Mouse (Mus musculus) brown adipose tissue, adult 24 weeks (tissue): ENCODE measurements around the gene Gm10310. TPM values are rescaled to one million over a fixed set of nuclear protein-coding genes. Genes with fewer than 3 reads are reported as not detected.
"Not testable (repeated sequence)": the region's sequence is repeated elsewhere in the genome, so short reads cannot be mapped to it uniquely, and the experiment has no call there.

Experiments used
- H3K27ac ChIP-seq: fragments of 200-500 bp; replicated peaks from 2 replicates; pipeline ENCODE4 v1.5.1; 2012; ENCODE audit warnings: low read depth, mild to moderate bottlenecking, low read length
- H3K4me1 ChIP-seq: fragments of 200-500 bp; 2 replicates; pipeline ENCODE4 v1.6.1; 2012; ENCODE audit warnings: low read length, mixed read lengths; ENCODE audit not compliant: control insufficient read depth, insufficient read depth, insufficient read length
- H3K4me3 ChIP-seq: fragments of 200-500 bp; 2 replicates; pipeline ENCODE4 v1.5.1; 2012; ENCODE audit warnings: low read depth, mild to moderate bottlenecking, low read length, moderate library complexity; ENCODE audit not compliant: insufficient read depth
- polyA plus RNA-seq: library from polyadenylated mRNA; stranded (reverse); fragments of >200 nt; gene quantifications from 2 replicates; pipeline ENCODE4 v1.2.4, GENCODE M21; 2012; ENCODE audit not compliant: missing spikeins, insufficient read depth, insufficient read length

Gm10310 gene
- not detected in 2 replicates for polyA plus RNA-seq

GRCm38 (mm10) chr10:129984962-129985361, at the start of gene Gm10310:
Gm10310 (minus strand) TSS chr10:129985062.
- not testable (repeated sequence) for H3K4me3 ChIP-seq, H3K27ac ChIP-seq, H3K4me1 ChIP-seq

- Histone ChIP-seq H3K27ac (no peak within 1 kb of the TSS), H3K4me3 (no peak within 1 kb of the TSS), H3K4me1 (no peaks in the 10 kb centered on the region)
Observed at GRCm38 (mm10) chr10:130030048-130030447, 45.2 kb upstream of the Gm10310 start, which contains the start of gene Olfr821. Olfr821 (plus strand) TSS chr10:130030348.

GRCm38 (mm10) chr10:130012321-130012720, 27.5 kb upstream of the Gm10310 start, which contains the start of gene Olfr820:
Olfr820 (plus strand) TSS chr10:130012621.
- H3K4me3 ChIP-seq: no peak within 1 kb of the TSS
- no peaks in the 10 kb centered on the region for H3K4me1 ChIP-seq
- H3K27ac ChIP-seq: no peak within 1 kb of the TSS

GRCm38 (mm10) chr10:130005366-130005765, 20.5 kb upstream of the Gm10310 start:
- H3K4me3 ChIP-seq, H3K4me1 ChIP-seq, H3K27ac ChIP-seq: not testable (repeated sequence)

- H3K4me1 ChIP-seq, H3K27ac ChIP-seq, H3K4me3 ChIP-seq: not testable (repeated sequence)
Observed at GRCm38 (mm10) chr10:130004104-130004503, 19.2 kb upstream of the Gm10310 start.

- not testable (repeated sequence) for H3K4me3 ChIP-seq, H3K4me1 ChIP-seq, H3K27ac ChIP-seq
Observed at GRCm38 (mm10) chr10:129981867-129982266, 3.0 kb downstream of the Gm10310 start.

- H3K4me1 ChIP-seq, H3K27ac ChIP-seq, H3K4me3 ChIP-seq: not testable (repeated sequence)
Observed at GRCm38 (mm10) chr10:129976040-129976439, 8.8 kb downstream of the Gm10310 start, which contains the start of gene Olfr247. Olfr247 (minus strand) TSS chr10:129976140.

GRCm38 (mm10) chr10:129972994-129973393, 11.9 kb downstream of the Gm10310 start:
- H3K4me3 ChIP-seq, H3K4me1 ChIP-seq: not testable (repeated sequence)

GRCm38 (mm10) chr10:129967166-129967565, 17.7 kb downstream of the Gm10310 start, which contains the start of gene Olfr819:
Olfr819 (minus strand) TSS chr10:129967266.
- H3K4me3 ChIP-seq, H3K4me1 ChIP-seq, H3K27ac ChIP-seq: not testable (repeated sequence)

More at GRCm38 (mm10) chr10:129972994-129973393, 11.9 kb downstream of the Gm10310 start:
- H3K27ac ChIP-seq: not testable (repeated sequence)

- not testable (repeated sequence) for H3K4me3 ChIP-seq, H3K27ac ChIP-seq, H3K4me1 ChIP-seq
Observed at GRCm38 (mm10) chr10:129966232-129966631, 18.6 kb downstream of the Gm10310 start.

- no peak within 1 kb of the TSS for H3K27ac ChIP-seq
- H3K4me3 ChIP-seq: no peak within 1 kb of the TSS
- no peaks in the 10 kb centered on the region for H3K4me1 ChIP-seq
Observed at GRCm38 (mm10) chr10:129949000-129949399, 35.9 kb downstream of the Gm10310 start, which contains the start of gene Olfr818. Olfr818 (minus strand) TSS chr10:129949100.

Other genes starting within 250 kb of the Gm10310 start
- not detected in 2 replicates for gene Olfr806, start 243.1 kb downstream of the Gm10310 start, polyA plus RNA-seq
- gene Olfr807, start 227.3 kb downstream of the Gm10310 start, polyA plus RNA-seq: not detected in 2 replicates
- not detected in 2 replicates for gene Olfr808, start 219.6 kb downstream of the Gm10310 start, polyA plus RNA-seq
- gene Olfr809, start 210.4 kb downstream of the Gm10310 start, polyA plus RNA-seq: not detected in 2 replicates
- not detected in 2 replicates for gene Olfr810, start 190.1 kb downstream of the Gm10310 start, polyA plus RNA-seq
- not detected in 2 replicates for gene Olfr811, start 180.7 kb downstream of the Gm10310 start, polyA plus RNA-seq
- gene Olfr812, start 139.0 kb downstream of the Gm10310 start, polyA plus RNA-seq: not detected in 2 replicates
- not detected in 2 replicates for gene Olfr813, start 129.7 kb downstream of the Gm10310 start, polyA plus RNA-seq
- gene Olfr814, start 105.2 kb downstream of the Gm10310 start, polyA plus RNA-seq: not detected in 2 replicates
- not detected in 2 replicates for gene Olfr815, start 79.2 kb downstream of the Gm10310 start, polyA plus RNA-seq
- not detected in 2 replicates for gene Olfr816, start 69.5 kb downstream of the Gm10310 start, polyA plus RNA-seq
- not detected in 2 replicates for gene Olfr818, start 36.0 kb downstream of the Gm10310 start, polyA plus RNA-seq
- not detected in 2 replicates for gene Olfr819, start 17.8 kb downstream of the Gm10310 start, polyA plus RNA-seq
- not detected in 2 replicates for gene Olfr247, start 8.9 kb downstream of the Gm10310 start, polyA plus RNA-seq
- not detected in 2 replicates for gene Olfr820, start 27.6 kb upstream of the Gm10310 start, polyA plus RNA-seq
- gene Olfr821, start 45.3 kb upstream of the Gm10310 start, polyA plus RNA-seq: not detected in 2 replicates
- not detected in 2 replicates for gene Olfr822, start 86.1 kb upstream of the Gm10310 start, polyA plus RNA-seq
- gene Olfr823, start 130.3 kb upstream of the Gm10310 start, polyA plus RNA-seq: not detected in 2 replicates
- not detected in 2 replicates for gene Olfr824, start 144.9 kb upstream of the Gm10310 start, polyA plus RNA-seq
- gene Olfr825, start 181.7 kb upstream of the Gm10310 start, polyA plus RNA-seq: not detected in 2 replicates
- not detected in 2 replicates for gene Olfr826, start 199.1 kb upstream of the Gm10310 start, polyA plus RNA-seq
- not detected in 2 replicates for gene Olfr827, start 229.3 kb upstream of the Gm10310 start, polyA plus RNA-seq